Mouse (Mus musculus): ENCODE measurements around the gene Gldn. TPM values are rescaled to one million over a fixed set of nuclear protein-coding genes. Genes with fewer than 3 reads are reported as not detected.

Gldn gene
- 0.21 and 0.30 TPM in 2 replicates for polyA plus RNA-seq (2014; fragmentation: Nextera tagmentation; extraction: Ambion mirVana)

- Histone ChIP-seq H3K9ac (replicated peaks; ENCODE audit: low read length) (peak within 1 kb of the TSS; percentile 60), H3K27ac (replicated peaks; ENCODE audit: low read depth, low read length) (no peak within 1 kb of the TSS), H3K4me3 (replicated peaks; ENCODE audit: low read depth, low read length) (peak within 1 kb of the TSS; percentile 42), H3K9me3 (ENCODE audit: control insufficient read depth, low read length) (no peaks in the 10 kb centered on the region), H3K4me1 (ENCODE audit: control insufficient read depth, insufficient read depth, low read length) (peaks cover 3% of the 10 kb centered on the region; the same call in 1 of the 2 replicates), H3K4me2 (ENCODE audit: low read length) (peak within 1 kb of the TSS; percentile 92), H3K27me3 (ENCODE audit: control insufficient read depth, insufficient read depth, low read length) (peaks cover 16% of the 10 kb centered on the region; the same call in 1 of the 2 replicates), H3K36me3 (ENCODE audit: control insufficient read depth, insufficient read depth, low read length) (no peaks in the 10 kb centered on the region)
- peak; percentile 50; the same call in 1 of the 2 replicates for ATAC-seq (ENCODE audit: low FRiP score, low TSS enrichment)
- 2% methylated on average over 61 of the region's 61 CpGs for WGBS
- DNase-seq: peak; percentile 62
Observed at GRCm38 (mm10) chr9:54286331-54286987, at the start of gene Gldn. Gene Gldn (plus strand): TSS chr9:54286486.

DNA sequence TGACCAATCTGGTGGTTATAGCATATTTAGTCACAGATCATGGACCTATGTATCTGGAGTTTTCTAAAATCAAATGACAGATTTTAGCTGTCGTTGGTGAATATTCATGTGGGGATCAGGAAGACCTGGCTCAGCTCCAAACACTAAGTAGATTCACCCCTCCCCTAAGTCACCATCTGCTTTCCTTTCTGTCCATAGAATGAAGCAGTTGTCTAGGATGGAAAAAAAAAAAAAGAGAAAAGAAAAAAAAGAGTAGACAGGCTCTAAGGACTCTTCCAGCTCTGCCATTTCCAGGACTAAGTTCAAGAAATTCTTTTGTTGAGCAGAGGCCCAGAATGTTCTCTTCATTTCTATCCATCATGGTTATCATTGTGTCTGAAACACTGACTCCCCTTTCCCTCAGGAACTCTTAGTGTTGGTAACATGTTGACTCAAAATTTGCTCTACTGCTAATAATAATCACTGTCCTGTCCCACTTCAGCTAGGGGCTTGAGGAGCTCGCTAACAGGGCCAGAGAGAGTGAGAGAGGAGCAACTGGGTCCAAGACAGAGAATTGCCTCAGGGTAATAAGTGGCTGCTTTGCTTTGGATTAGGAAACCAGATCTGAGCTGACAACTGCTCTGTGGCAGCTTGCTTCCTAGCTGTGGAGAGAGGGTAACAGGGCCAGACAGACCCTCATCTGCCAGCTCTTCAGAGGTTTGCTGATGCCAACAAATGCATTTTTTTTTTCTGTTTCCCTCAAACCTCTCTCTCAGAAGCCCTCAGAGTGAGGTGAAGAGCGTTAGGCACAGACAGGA lies 41.2 kb upstream of the Gldn start:
- H3K4me2 ChIP-seq (ENCODE audit: low read length): no peak overlapping the region
- no peaks in the 10 kb centered on the region for H3K4me1 ChIP-seq (ENCODE audit: control insufficient read depth, insufficient read depth, low read length)
- H3K27me3 ChIP-seq (ENCODE audit: control insufficient read depth, insufficient read depth, low read length): no peaks in the 10 kb centered on the region
- WGBS: 37% methylated on average over 3 of the region's 3 CpGs
- H3K4me3 ChIP-seq (replicated peaks; ENCODE audit: low read depth, low read length): no peak overlapping the region
- ATAC-seq (ENCODE audit: low FRiP score, low TSS enrichment) (no peak; the same call in 1 of the 2 replicates), DNase-seq (peak; percentile 58)
- no peaks in the 10 kb centered on the region for H3K36me3 ChIP-seq (ENCODE audit: control insufficient read depth, insufficient read depth, low read length)
- peak overlapping the region; percentile 34 for H3K27ac ChIP-seq (replicated peaks; ENCODE audit: low read depth, low read length)
- H3K9me3 ChIP-seq (ENCODE audit: control insufficient read depth, low read length): no peaks in the 10 kb centered on the region
- no peak overlapping the region for H3K9ac ChIP-seq (replicated peaks; ENCODE audit: low read length)

DNA sequence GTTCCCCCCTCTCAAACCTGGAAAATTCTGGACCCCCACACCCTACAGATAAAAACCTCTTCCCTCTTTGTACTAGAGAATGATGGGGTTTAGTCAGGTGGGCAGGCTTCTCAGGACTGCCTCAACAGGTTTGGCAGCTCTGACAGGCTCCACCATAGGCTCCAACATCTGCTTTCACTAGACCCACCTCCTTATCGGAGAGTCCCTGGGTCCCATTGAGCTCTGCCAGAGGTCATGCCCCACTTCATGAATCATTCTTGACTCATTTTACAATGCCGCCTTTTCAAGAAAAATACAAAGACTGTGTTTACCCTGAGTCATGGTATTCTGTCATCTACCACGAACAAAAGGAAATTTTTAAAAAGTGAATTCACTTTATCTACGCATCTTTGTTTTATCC lies 21.5 kb upstream of the Gldn start:
- Histone ChIP-seq H3K4me2 (ENCODE audit: low read length) (no peak overlapping the region), H3K9me3 (ENCODE audit: control insufficient read depth, low read length) (no peaks in the 10 kb centered on the region), H3K4me3 (replicated peaks; ENCODE audit: low read depth, low read length) (no peak overlapping the region), H3K27me3 (ENCODE audit: control insufficient read depth, insufficient read depth, low read length) (no peaks in the 10 kb centered on the region), H3K36me3 (ENCODE audit: control insufficient read depth, insufficient read depth, low read length) (no peaks in the 10 kb centered on the region), H3K4me1 (ENCODE audit: control insufficient read depth, insufficient read depth, low read length) (no peaks in the 10 kb centered on the region), H3K9ac (replicated peaks; ENCODE audit: low read length) (no peak overlapping the region), H3K27ac (replicated peaks; ENCODE audit: low read depth, low read length) (no peak overlapping the region)
- WGBS: 91% methylated on average over 4 of the region's 4 CpGs
- ATAC-seq (ENCODE audit: low FRiP score, low TSS enrichment): no peak
- no peak for DNase-seq

- ATAC-seq (ENCODE audit: low FRiP score, low TSS enrichment): no peak
- 87% methylated on average over 7 of the region's 7 CpGs for whole genome bisulfite sequencing
Observed at GRCm38 (mm10) chr9:54268010-54268409, 18.3 kb upstream of the Gldn start, which contains the start of gene Cyp19a1. Gene Cyp19a1 (minus strand): TSS chr9:54268110.

DNA sequence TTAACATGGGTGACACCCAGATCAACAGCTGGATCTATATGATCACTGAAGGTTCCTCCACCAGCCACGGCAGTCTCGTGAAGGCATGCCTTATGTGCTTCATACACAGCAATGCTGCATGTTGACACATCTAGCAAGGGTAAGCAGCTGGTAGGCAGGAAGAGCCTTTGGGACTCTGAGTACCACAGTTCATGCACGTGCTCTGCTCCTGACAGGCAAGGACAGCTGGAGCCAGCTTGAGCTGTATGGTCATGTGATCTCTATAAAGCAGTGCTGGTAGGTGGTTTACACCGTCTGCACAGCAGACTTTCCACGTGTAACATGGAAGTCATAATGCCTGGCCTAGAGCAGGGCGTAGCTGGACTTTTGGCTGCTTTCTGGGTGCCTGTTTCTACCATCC lies 16.3 kb upstream of the Gldn start:
- ATAC-seq (ENCODE audit: low FRiP score, low TSS enrichment) (no peak), DNase-seq (no peak)
- H3K9ac ChIP-seq (replicated peaks; ENCODE audit: low read length): no peak overlapping the region
- H3K36me3 ChIP-seq (ENCODE audit: control insufficient read depth, insufficient read depth, low read length): no peaks in the 10 kb centered on the region
- no peak overlapping the region for H3K4me3 ChIP-seq (replicated peaks; ENCODE audit: low read depth, low read length)
- no peak overlapping the region for H3K4me2 ChIP-seq (ENCODE audit: low read length)
- H3K9me3 ChIP-seq (ENCODE audit: control insufficient read depth, low read length): no peaks in the 10 kb centered on the region
- no peaks in the 10 kb centered on the region for H3K4me1 ChIP-seq (ENCODE audit: control insufficient read depth, insufficient read depth, low read length)
- WGBS: 77% methylated on average over 6 of the region's 6 CpGs
- H3K27me3 ChIP-seq (ENCODE audit: control insufficient read depth, insufficient read depth, low read length): no peaks in the 10 kb centered on the region
- no peak overlapping the region for H3K27ac ChIP-seq (replicated peaks; ENCODE audit: low read depth, low read length)

More at GRCm38 (mm10) chr9:54268010-54268409, 18.3 kb upstream of the Gldn start, which contains the start of gene Cyp19a1:
- Histone ChIP-seq H3K9ac (replicated peaks; ENCODE audit: low read length) (no peak within 1 kb of the TSS), H3K4me3 (replicated peaks; ENCODE audit: low read depth, low read length) (no peak within 1 kb of the TSS), H3K4me2 (ENCODE audit: low read length) (no peak within 1 kb of the TSS), H3K36me3 (ENCODE audit: control insufficient read depth, insufficient read depth, low read length) (no peaks in the 10 kb centered on the region), H3K9me3 (ENCODE audit: control insufficient read depth, low read length) (no peaks in the 10 kb centered on the region), H3K27ac (replicated peaks; ENCODE audit: low read depth, low read length) (no peak within 1 kb of the TSS), H3K4me1 (ENCODE audit: control insufficient read depth, insufficient read depth, low read length) (no peaks in the 10 kb centered on the region), H3K27me3 (ENCODE audit: control insufficient read depth, insufficient read depth, low read length) (no peaks in the 10 kb centered on the region)
- DNase-seq: no peak

- ATAC-seq (ENCODE audit: low FRiP score, low TSS enrichment): no peak
- Histone ChIP-seq H3K27me3 (ENCODE audit: control insufficient read depth, insufficient read depth, low read length) (no peaks in the 10 kb centered on the region), H3K4me3 (replicated peaks; ENCODE audit: low read depth, low read length) (no peak overlapping the region), H3K36me3 (ENCODE audit: control insufficient read depth, insufficient read depth, low read length) (no peaks in the 10 kb centered on the region), H3K4me2 (ENCODE audit: low read length) (no peak overlapping the region), H3K9me3 (ENCODE audit: control insufficient read depth, low read length) (no peaks in the 10 kb centered on the region), H3K27ac (replicated peaks; ENCODE audit: low read depth, low read length) (no peak overlapping the region), H3K4me1 (ENCODE audit: control insufficient read depth, insufficient read depth, low read length) (no peaks in the 10 kb centered on the region), H3K9ac (replicated peaks; ENCODE audit: low read length) (no peak overlapping the region)
- no peak for DNase-seq
- 54% methylated on average over 5 of the region's 5 CpGs for WGBS
Observed at GRCm38 (mm10) chr9:54270889-54271288, 15.4 kb upstream of the Gldn start.

- ATAC-seq (ENCODE audit: low FRiP score, low TSS enrichment) (no peak), DNase-seq (no peak)
- Histone ChIP-seq H3K4me2 (ENCODE audit: low read length) (no peak overlapping the region), H3K4me1 (ENCODE audit: control insufficient read depth, insufficient read depth, low read length) (no peaks in the 10 kb centered on the region), H3K9ac (replicated peaks; ENCODE audit: low read length) (no peak overlapping the region), H3K27ac (replicated peaks; ENCODE audit: low read depth, low read length) (no peak overlapping the region), H3K9me3 (ENCODE audit: control insufficient read depth, low read length) (no peaks in the 10 kb centered on the region), H3K4me3 (replicated peaks; ENCODE audit: low read depth, low read length) (no peak overlapping the region), H3K36me3 (ENCODE audit: control insufficient read depth, insufficient read depth, low read length) (no peaks in the 10 kb centered on the region), H3K27me3 (ENCODE audit: control insufficient read depth, insufficient read depth, low read length) (no peaks in the 10 kb centered on the region)
- WGBS: 96% methylated on average over 4 of the region's 4 CpGs
Observed at GRCm38 (mm10) chr9:54275283-54275682, 11.0 kb upstream of the Gldn start.

DNA sequence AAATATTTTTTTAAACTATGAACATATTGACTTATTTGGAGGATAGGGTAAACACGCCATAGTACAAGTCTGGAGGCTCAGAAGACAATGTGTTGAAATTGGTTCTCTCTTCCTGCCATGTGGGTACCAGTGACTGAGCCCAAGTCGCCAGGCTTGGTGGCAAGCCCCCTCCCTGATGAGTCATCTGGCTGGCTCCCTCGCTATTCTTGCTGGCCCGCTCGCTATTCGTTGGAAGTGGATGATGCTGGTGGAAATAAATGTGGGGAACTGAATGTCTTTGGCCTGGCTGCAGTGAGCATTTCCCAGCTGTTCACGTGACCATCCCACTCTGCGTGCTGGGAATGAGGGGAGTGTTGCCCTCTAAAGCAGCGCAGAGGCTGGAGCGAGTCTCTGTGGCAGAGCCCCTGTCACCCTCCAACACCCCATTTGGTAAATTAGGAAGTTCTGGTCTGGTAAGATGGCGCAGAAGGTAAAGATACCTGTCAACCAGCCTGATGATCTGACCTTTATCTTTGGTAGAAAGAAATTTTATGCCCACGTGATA lies 7.2 kb upstream of the Gldn start:
- Histone ChIP-seq H3K4me2 (ENCODE audit: low read length) (no peak overlapping the region), H3K9me3 (ENCODE audit: control insufficient read depth, low read length) (no peaks in the 10 kb centered on the region), H3K36me3 (ENCODE audit: control insufficient read depth, insufficient read depth, low read length) (no peaks in the 10 kb centered on the region), H3K27ac (replicated peaks; ENCODE audit: low read depth, low read length) (no peak overlapping the region), H3K9ac (replicated peaks; ENCODE audit: low read length) (no peak overlapping the region), H3K4me3 (replicated peaks; ENCODE audit: low read depth, low read length) (no peak overlapping the region), H3K27me3 (ENCODE audit: control insufficient read depth, insufficient read depth, low read length) (no peaks in the 10 kb centered on the region), H3K4me1 (ENCODE audit: control insufficient read depth, insufficient read depth, low read length) (no peaks in the 10 kb centered on the region)
- ATAC-seq (ENCODE audit: low FRiP score, low TSS enrichment) (no peak), DNase-seq (no peak)
- WGBS: 90% methylated on average over 12 of the region's 12 CpGs
